Mouse (Mus musculus): ENCODE data around the gene 2010315B03Rik.

DNA sequence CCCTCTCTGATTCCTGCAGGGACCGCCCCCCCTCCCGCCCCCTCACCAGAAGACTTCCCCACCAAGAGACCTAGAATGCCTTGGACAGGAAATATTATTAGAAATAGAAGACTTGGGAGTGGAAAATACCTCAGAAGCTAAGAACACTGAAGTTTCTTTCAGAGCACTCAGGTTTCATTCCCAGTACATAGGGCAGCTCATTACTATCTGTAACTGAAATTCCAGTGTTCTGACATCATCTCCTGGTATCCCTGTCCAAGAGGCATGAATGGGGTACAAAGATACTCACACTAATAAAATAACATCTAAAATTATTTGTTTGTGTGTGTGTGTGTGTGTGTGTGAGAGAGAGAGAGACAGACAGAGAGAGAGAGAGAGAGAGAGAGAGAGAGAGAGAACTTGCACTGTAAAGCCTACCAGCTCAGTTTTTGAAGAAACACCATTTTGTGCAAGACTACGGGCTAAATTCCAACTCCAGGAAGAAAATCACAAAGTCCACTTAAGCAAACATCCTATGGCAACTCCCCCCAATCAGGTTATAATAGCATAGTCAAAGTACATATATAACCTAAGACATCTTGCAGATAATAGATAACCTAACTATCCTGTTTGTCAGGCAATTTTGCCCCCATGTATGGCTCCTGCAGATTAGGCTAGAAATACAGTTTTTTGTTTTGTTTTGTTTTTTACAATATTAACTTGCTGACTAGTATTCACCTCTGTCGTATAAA is 49.3 kb downstream of the 2010315B03Rik start:
- no peak for TF ChIP-seq CTCF (IDR thresholded peaks at IDR 0.05; ENCODE audit: extremely low read depth, insufficient read depth, low read length)
- no peak for TF ChIP-seq POLR2A (IDR thresholded peaks at IDR 0.05; ENCODE audit: extremely low read depth, insufficient read depth, low read length)
